Mouse (Mus musculus): ENCODE results near the gene Gmeb1. TPM values are rescaled to one million over a fixed set of nuclear protein-coding genes. Genes with fewer than 3 reads are reported as not detected.

The Gmeb1 gene
- polyA plus RNA-seq, 1 experiment from 2014 or later = 53.3 TPM

GRCm38 (mm10) chr4:132178630-132179059, 82.8 kb downstream of the Gmeb1 start:
- no peaks in the 10 kb centered on the region for H3K4me1 ChIP-seq
- no peak overlapping the region for H3K4me3 ChIP-seq
- H3K9me3 ChIP-seq = no peaks in the 10 kb centered on the region
- WGBS = 9% methylated on average over 10 of the region's 10 CpGs
- H3K27ac ChIP-seq (replicated peaks) = no peak overlapping the region
- no peaks in the 10 kb centered on the region for H3K27me3 ChIP-seq
- peaks cover 13% of the 10 kb centered on the region; the same call in 1 of the 2 replicates for H3K36me3 ChIP-seq
- ATAC-seq (replicated peaks) = peak; percentile 87
- H3K4me2 ChIP-seq (replicated peaks) = no peak overlapping the region
- H3K9ac ChIP-seq (replicated peaks) = no peak overlapping the region

GRCm38 (mm10) chr4:132176474-132176873, 84.9 kb downstream of the Gmeb1 start:
- H3K4me2 ChIP-seq (replicated peaks) = no peak overlapping the region
- no peaks in the 10 kb centered on the region for H3K27me3 ChIP-seq
- H3K9ac ChIP-seq (replicated peaks) = no peak overlapping the region
- H3K4me3 ChIP-seq = no peak overlapping the region
- H3K9me3 ChIP-seq = no peaks in the 10 kb centered on the region
- H3K4me1 ChIP-seq = no peaks in the 10 kb centered on the region
- no peak for ATAC-seq (replicated peaks)
- peaks cover 5% of the 10 kb centered on the region; the same call in 1 of the 2 replicates for H3K36me3 ChIP-seq
- WGBS = 46% methylated on average over 10 of the region's 10 CpGs
- no peak overlapping the region for H3K27ac ChIP-seq (replicated peaks)

Small RNAs within 50 kb of the gene (microRNA-seq; reads per million reads assigned to microRNA genes)
- gene Gm22033 = not detected

Other genes starting within 250 kb of the Gmeb1 start
- 0.08 TPM in 1 of 2 replicates, not detected in the other for gene Gm10300, start 186.9 kb downstream of the Gmeb1 start, polyA plus RNA-seq (2015; fragmentation: Nextera tagmentation; extraction: Ambion mirVana)
- 73.3 and 73.7 TPM in 2 replicates for gene Epb41, start 186.3 kb downstream of the Gmeb1 start, polyA plus RNA-seq (2015; fragmentation: Nextera tagmentation; extraction: Ambion mirVana)
- gene Oprd1, start 117.1 kb downstream of the Gmeb1 start, polyA plus RNA-seq (2015; fragmentation: Nextera tagmentation; extraction: Ambion mirVana) = 0.11 and 0.17 TPM in 2 replicates
- gene Ythdf2, start 49.3 kb downstream of the Gmeb1 start, polyA plus RNA-seq (2015; fragmentation: Nextera tagmentation; extraction: Ambion mirVana) = 151 and 160 TPM in 2 replicates
- 44.6 and 50.5 TPM in 2 replicates for gene Taf12, start 12.8 kb upstream of the Gmeb1 start, polyA plus RNA-seq (2015; fragmentation: Nextera tagmentation; extraction: Ambion mirVana)
- gene Rab42, start 41.8 kb upstream of the Gmeb1 start, polyA plus RNA-seq (2015; fragmentation: Nextera tagmentation; extraction: Ambion mirVana) = 0.60 and 1.0 TPM in 2 replicates
- gene Trnau1ap, start 67.9 kb upstream of the Gmeb1 start, polyA plus RNA-seq (2015; fragmentation: Nextera tagmentation; extraction: Ambion mirVana) = 86.3 and 92.3 TPM in 2 replicates
- gene Rcc1, start 92.0 kb upstream of the Gmeb1 start, polyA plus RNA-seq (2015; fragmentation: Nextera tagmentation; extraction: Ambion mirVana) = 53.3 and 55.1 TPM in 2 replicates
- gene Phactr4, start 160.9 kb upstream of the Gmeb1 start, polyA plus RNA-seq (2015; fragmentation: Nextera tagmentation; extraction: Ambion mirVana) = 11.5 and 12.6 TPM in 2 replicates
- gene Med18, start 202.3 kb upstream of the Gmeb1 start, polyA plus RNA-seq (2015; fragmentation: Nextera tagmentation; extraction: Ambion mirVana) = 20.8 and 21.3 TPM in 2 replicates
- 5.6 and 6.3 TPM in 2 replicates for gene Sesn2, start 248.9 kb upstream of the Gmeb1 start, polyA plus RNA-seq (2015; fragmentation: Nextera tagmentation; extraction: Ambion mirVana)